Mouse (Mus musculus): Measurements from ENCODE around the gene Trpm1. TPM values are rescaled to one million over a fixed set of nuclear protein-coding genes. Genes with fewer than 3 reads are reported as not detected.
A peak's percentile ranks its signal among the peaks of the same experiment; 100 is the strongest.

Gene Trpm1
- polyA plus RNA-seq (2015; fragmentation: Nextera tagmentation; extraction: Ambion mirVana), result 0.10 TPM in 2 replicates

GRCm38 (mm10) chr7:64153535-64153934 lies at the start of gene Trpm1:
Gene Trpm1, plus strand, starts transcription at chr7:64153835.

GRCm38 (mm10) chr7:64287414-64288091 lies 133.9 kb downstream of the Trpm1 start, which contains the start of gene Mtmr10:
Gene Mtmr10, plus strand, starts transcription at chr7:64287653.

MicroRNAs within 50 kb of the gene (microRNA counts, 519-probe panel; counts per million panel counts)
- 296 counts per million, percentile 58 among the panel's probes with 10 or more counts for microRNA mmu-miR-211

Small RNA genes lying within 50 kb of the gene (microRNA-seq; reads per million reads assigned to microRNA genes)
- gene Mir211 (1.9 to 2.7 reads per million in 2 experiments), gene Mir6416 (0 reads per million in 2 experiments)

Other genes with a start within 250 kb of the Trpm1 start
- gene E030018B13Rik, start 237.0 kb upstream of the Trpm1 start, polyA plus RNA-seq (2015; fragmentation: Nextera tagmentation; extraction: Ambion mirVana), result not detected in 2 replicates
- 15.9 and 20.1 TPM in 2 replicates for gene Klf13, start 214.9 kb upstream of the Trpm1 start, polyA plus RNA-seq (2015; fragmentation: Nextera tagmentation; extraction: Ambion mirVana)
- 7.1 and 7.2 TPM in 2 replicates for gene Mtmr10, start 133.8 kb downstream of the Trpm1 start, polyA plus RNA-seq (2015; fragmentation: Nextera tagmentation; extraction: Ambion mirVana)
- 3.2 and 4.8 TPM in 2 replicates for gene Fan1, start 220.3 kb downstream of the Trpm1 start, polyA plus RNA-seq (2015; fragmentation: Nextera tagmentation; extraction: Ambion mirVana)
- gene Mphosph10, start 238.4 kb downstream of the Trpm1 start, polyA plus RNA-seq (2015; fragmentation: Nextera tagmentation; extraction: Ambion mirVana), result 19.3 and 20.7 TPM in 2 replicates
- 87.3 and 99.0 TPM in 2 replicates for gene Mcee, start 238.8 kb downstream of the Trpm1 start, polyA plus RNA-seq (2015; fragmentation: Nextera tagmentation; extraction: Ambion mirVana)